Mouse (Mus musculus) hindbrain, embryonic 16.5 days (tissue): ENCODE measurements around the gene Tldc1. TPM values are rescaled to one million over a fixed set of nuclear protein-coding genes. Genes with fewer than 3 reads are reported as not detected.

Experiments used
- ATAC-seq: fragments of 200-750 bp; cut with Nextera tagmentation; 2 replicates; pipeline ENCODE4 v1.8.0; 2017; ENCODE audit warnings: moderate TSS enrichment, moderate library complexity
- H3K27ac ChIP-seq: fragments of 300-500 bp; sonication (generic); 2 replicates; pipeline ENCODE4 v1.5.1; 2014; ENCODE audit warnings: low read depth, mild to moderate bottlenecking, control low read depth, low read length, moderate library complexity
- H3K27me3 ChIP-seq: fragments of 300-500 bp; sonication (generic); replicated peaks from 2 replicates; pipeline ENCODE4 v1.6.1; 2014; ENCODE audit warnings: low read length; ENCODE audit not compliant: control insufficient read depth, insufficient read depth
- H3K36me3 ChIP-seq: fragments of 300-500 bp; sonication (generic); 2 replicates; pipeline ENCODE4 v1.6.1; 2014; ENCODE audit warnings: mild to moderate bottlenecking, low read length, moderate library complexity, mixed read lengths; ENCODE audit not compliant: control insufficient read depth, insufficient read depth
- H3K4me1 ChIP-seq: fragments of 300-500 bp; sonication (generic); 2 replicates; pipeline ENCODE4 v1.6.1; 2014; ENCODE audit warnings: low read depth, low read length; ENCODE audit not compliant: control insufficient read depth, insufficient read depth
- H3K4me2 ChIP-seq: fragments of 300-500 bp; sonication (generic); 2 replicates; pipeline ENCODE4 v1.6.1; 2014; ENCODE audit warnings: mild to moderate bottlenecking, low read length, control low read depth, moderate library complexity
- H3K4me3 ChIP-seq: fragments of 300-500 bp; sonication (generic); 2 replicates; pipeline ENCODE4 v1.5.1; 2014; ENCODE audit warnings: mild to moderate bottlenecking, low read length, control low read depth, moderate library complexity
- H3K9ac ChIP-seq: fragments of 300-500 bp; sonication (generic); 2 replicates; pipeline ENCODE4 v1.6.1; 2014; ENCODE audit warnings: low read depth, mild to moderate bottlenecking, control low read depth, low read length, moderate library complexity
- H3K9me3 ChIP-seq: fragments of 300-500 bp; sonication (generic); 2 replicates; pipeline ENCODE4 v1.6.1; 2014; ENCODE audit warnings: mild to moderate bottlenecking, low read length, moderate library complexity; ENCODE audit not compliant: control insufficient read depth
- WGBS: fragments of 180-500 bp; shearing (Covaris S2); extraction: QIAGEN DNeasy Blood & Tissue Kit; methylation state at CpG from one replicate; pipeline ENCODE4 v1.1.7; 2014; 5-methylcytosine and 5-hydroxymethylcytosine counted together
- polyA plus RNA-seq: library from polyadenylated mRNA; unstranded; fragments of >200 nt; fragmentation: Nextera tagmentation; extraction: Ambion mirVana; gene quantifications from 2 replicates; pipeline ENCODE4 v1.2.1, GENCODE M21; 2015

The Tldc1 gene
- polyA plus RNA-seq, 1 experiment from 2014 or later, result 11.4 TPM

- no peaks in the 10 kb centered on the region for H3K36me3 ChIP-seq
Observed at GRCm38 (mm10) chr8:119783579-119783978, 5.4 kb upstream of the Tldc1 start.

GRCm38 (mm10) chr8:119782715-119783114 lies 4.5 kb upstream of the Tldc1 start:
- Histone ChIP-seq H3K27ac (no peak overlapping the region), H3K9ac (no peak overlapping the region), H3K4me3 (no peak overlapping the region), H3K9me3 (no peaks in the 10 kb centered on the region), H3K27me3 (no peaks in the 10 kb centered on the region), H3K4me2 (no peak overlapping the region), H3K4me1 (peaks cover 7% of the 10 kb centered on the region), H3K36me3 (no peaks in the 10 kb centered on the region)
- no peak for ATAC-seq
- 10% methylated on average over 5 of the region's 5 CpGs for WGBS

More at GRCm38 (mm10) chr8:119783579-119783978, 5.4 kb upstream of the Tldc1 start:
- Histone ChIP-seq H3K27me3 (no peaks in the 10 kb centered on the region), H3K9me3 (no peaks in the 10 kb centered on the region), H3K4me2 (no peak overlapping the region), H3K9ac (no peak overlapping the region), H3K27ac (no peak overlapping the region), H3K4me3 (no peak overlapping the region), H3K4me1 (peaks cover 4% of the 10 kb centered on the region)
- WGBS, result 76% methylated on average over 6 of the region's 6 CpGs
- no peak for ATAC-seq

- ATAC-seq, result no peak
- no peak overlapping the region for H3K27ac ChIP-seq
- no peak overlapping the region for H3K4me2 ChIP-seq
- peaks cover 18% of the 10 kb centered on the region for H3K4me1 ChIP-seq
- no peaks in the 10 kb centered on the region for H3K36me3 ChIP-seq
- 76% methylated on average over 4 of the region's 4 CpGs for WGBS
- H3K4me3 ChIP-seq, result no peak overlapping the region
- no peak overlapping the region for H3K9ac ChIP-seq
- H3K9me3 ChIP-seq, result no peaks in the 10 kb centered on the region
- no peaks in the 10 kb centered on the region for H3K27me3 ChIP-seq
Observed at GRCm38 (mm10) chr8:119781086-119781840, 3.0 kb upstream of the Tldc1 start.

- H3K4me2 ChIP-seq, result no peak overlapping the region
- no peaks in the 10 kb centered on the region for H3K27me3 ChIP-seq
Observed at GRCm38 (mm10) chr8:119780402-119781049, 2.3 kb upstream of the Tldc1 start.

GRCm38 (mm10) chr8:119779013-119779737 lies 959 bp upstream of the Tldc1 start:
- H3K27ac ChIP-seq, result peak overlapping the region; percentile 81
- no peaks in the 10 kb centered on the region for H3K36me3 ChIP-seq
- peak overlapping the region; percentile 59; the same call in 1 of the 2 replicates for H3K9ac ChIP-seq

More at GRCm38 (mm10) chr8:119780402-119781049, 2.3 kb upstream of the Tldc1 start:
- Histone ChIP-seq H3K4me1 (peaks cover 18% of the 10 kb centered on the region), H3K36me3 (no peaks in the 10 kb centered on the region), H3K4me3 (no peak overlapping the region), H3K9ac (no peak overlapping the region), H3K9me3 (no peaks in the 10 kb centered on the region), H3K27ac (no peak overlapping the region)
- 79% methylated on average over 9 of the region's 9 CpGs for WGBS
- no peak for ATAC-seq

GRCm38 (mm10) chr8:119777765-119778164 lies 451 bp downstream of the Tldc1 start:
- Histone ChIP-seq H3K9me3 (no peaks in the 10 kb centered on the region), H3K9ac (peak overlapping the region; percentile 88), H3K4me2 (peak overlapping the region; percentile 79), H3K27me3 (no peaks in the 10 kb centered on the region), H3K36me3 (no peaks in the 10 kb centered on the region), H3K4me3 (peak overlapping the region; percentile 66), H3K27ac (peak overlapping the region; percentile 87), H3K4me1 (peaks cover 18% of the 10 kb centered on the region)
- ATAC-seq, result no peak
- 18% methylated on average over 7 of the region's 7 CpGs for WGBS

More at GRCm38 (mm10) chr8:119779013-119779737, 959 bp upstream of the Tldc1 start:
- Histone ChIP-seq H3K4me1 (peaks cover 18% of the 10 kb centered on the region), H3K4me2 (peak overlapping the region; percentile 79), H3K9me3 (no peaks in the 10 kb centered on the region), H3K27me3 (no peaks in the 10 kb centered on the region), H3K4me3 (no peak overlapping the region)
- ATAC-seq, result 0 out of 2 replicates have a peak, but pooled peaks have one; percentile 1
- 25% methylated on average over 14 of the region's 14 CpGs for WGBS

- no peak overlapping the region for H3K4me2 ChIP-seq
- peaks cover 18% of the 10 kb centered on the region for H3K4me1 ChIP-seq
- no peak overlapping the region for H3K27ac ChIP-seq
- 87% methylated on average over 7 of the region's 7 CpGs for WGBS
- H3K9ac ChIP-seq, result peak overlapping the region; percentile 26; the same call in 1 of the 2 replicates
- H3K27me3 ChIP-seq, result no peaks in the 10 kb centered on the region
- no peak for ATAC-seq
- no peaks in the 10 kb centered on the region for H3K36me3 ChIP-seq
- H3K4me3 ChIP-seq, result no peak overlapping the region
- no peaks in the 10 kb centered on the region for H3K9me3 ChIP-seq
Observed at GRCm38 (mm10) chr8:119776668-119777245, 1.5 kb downstream of the Tldc1 start.

- Histone ChIP-seq H3K4me2 (no peak overlapping the region), H3K9me3 (no peaks in the 10 kb centered on the region), H3K27me3 (no peaks in the 10 kb centered on the region), H3K36me3 (peaks cover 16% of the 10 kb centered on the region), H3K9ac (no peak overlapping the region), H3K4me1 (no peaks in the 10 kb centered on the region), H3K27ac (no peak overlapping the region), H3K4me3 (no peak overlapping the region)
- WGBS, result 82% methylated on average over 22 of the region's 22 CpGs
- no peak for ATAC-seq
Observed at GRCm38 (mm10) chr8:119765761-119766444, 12.3 kb downstream of the Tldc1 start.
